Mouse (Mus musculus) embryonic fibroblast, embryonic 13.5 days (primary cell): Measurements from ENCODE around the gene Shoc2. TPM values are rescaled to one million over a fixed set of nuclear protein-coding genes. Genes with fewer than 3 reads are reported as not detected.
A peak's percentile ranks its signal among the peaks of the same experiment; 100 is the strongest.
"Not testable (repeated sequence)": the region's sequence is repeated elsewhere in the genome, so short reads cannot be mapped to it uniquely, and the experiment has no call there.

ENCODE experiments used
- H3K27ac ChIP-seq: 2 replicates; pipeline ENCODE4 v1.5.1; 2012; ENCODE audit warnings: low read length, control low read depth, inconsistent platforms; ENCODE audit not compliant: insufficient read depth
- H3K4me1 ChIP-seq: 2 replicates; pipeline ENCODE4 v1.6.1; 2011; ENCODE audit warnings: low read length; ENCODE audit not compliant: control insufficient read depth, insufficient read depth
- H3K4me3 ChIP-seq: 2 replicates; pipeline ENCODE4 v1.5.1; 2011; ENCODE audit warnings: mild to moderate bottlenecking, control low read depth, low read length; ENCODE audit not compliant: insufficient read depth
- CTCF ChIP-seq: IDR thresholded peaks from 2 replicates; pipeline ENCODE4 v1.5.1; 2011; ENCODE audit warnings: mild to moderate bottlenecking, control low read depth, low read length, moderate library complexity, borderline replicate concordance; ENCODE audit not compliant: insufficient read depth
- POLR2A ChIP-seq: IDR thresholded peaks from 2 replicates; pipeline ENCODE4 v1.6.1; 2011; ENCODE audit warnings: low read depth, mild to moderate bottlenecking, control low read depth, low read length, moderate library complexity
- polyA plus RNA-seq: library from polyadenylated mRNA; stranded (reverse); fragments of >200 nt; gene quantifications from 2 replicates; pipeline ENCODE4 v1.2.4, GENCODE M21; 2011; ENCODE audit warnings: low read depth; ENCODE audit not compliant: missing spikeins, insufficient read length

Shoc2 gene
- polyA plus RNA-seq, 1 experiment, result 99.6 TPM

DNA sequence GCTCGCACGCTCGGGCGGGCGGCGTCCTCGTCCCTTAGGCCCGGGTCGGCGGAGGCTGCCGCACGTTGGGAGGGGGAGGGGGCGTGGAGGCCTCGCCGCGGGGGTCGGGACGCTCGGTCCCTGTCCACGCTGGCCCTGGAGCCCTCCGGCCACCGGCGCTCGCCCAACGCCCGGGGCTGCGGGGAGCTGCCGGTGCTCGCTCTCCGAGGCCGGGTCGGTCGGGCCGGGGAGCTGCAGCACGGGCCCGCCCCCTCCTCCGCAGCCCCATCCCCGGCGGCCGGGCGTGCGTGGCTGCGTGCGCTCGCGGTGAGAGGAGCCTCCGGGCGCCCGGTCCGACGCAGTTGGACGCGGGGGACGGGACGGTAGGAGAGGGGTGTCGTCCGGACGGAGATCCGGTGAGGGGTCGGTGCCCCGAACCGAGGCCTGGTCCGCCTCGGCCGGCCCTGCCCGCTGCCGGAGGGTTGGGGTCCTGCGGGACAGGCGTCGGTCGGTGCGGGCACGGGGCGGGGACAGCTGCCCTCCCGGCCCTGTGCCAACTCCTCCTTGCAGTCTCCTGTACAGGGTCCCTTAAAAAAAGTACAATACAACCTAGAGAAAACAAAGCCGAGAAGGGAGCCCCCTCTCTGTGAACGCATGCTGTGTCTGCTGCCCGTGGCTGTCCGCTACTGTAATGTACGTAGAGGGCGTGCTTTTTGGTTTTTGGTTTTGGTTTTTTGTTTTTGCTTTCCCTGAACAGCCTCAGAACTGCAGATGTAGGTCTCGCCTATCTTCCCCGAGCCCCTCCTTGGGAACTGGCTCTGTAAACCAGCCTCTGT lies 40.4 kb upstream of the Shoc2 start:
- H3K27ac ChIP-seq, result peak overlapping the region; percentile 60
- H3K4me3 ChIP-seq, result peak overlapping the region; percentile 73
- peaks cover 4% of the 10 kb centered on the region for H3K4me1 ChIP-seq
- TF ChIP-seq CTCF, result peak; percentile 43; the same call in 1 of the 2 replicates
- TF ChIP-seq POLR2A, result no peak

- Histone ChIP-seq H3K4me1 (peaks cover 4% of the 10 kb centered on the region), H3K27ac (no peak overlapping the region), H3K4me3 (peak overlapping the region; percentile 20)
- TF ChIP-seq CTCF, result no peak
Observed at GRCm38 (mm10) chr19:53904833-53905480, 39.1 kb upstream of the Shoc2 start.

DNA sequence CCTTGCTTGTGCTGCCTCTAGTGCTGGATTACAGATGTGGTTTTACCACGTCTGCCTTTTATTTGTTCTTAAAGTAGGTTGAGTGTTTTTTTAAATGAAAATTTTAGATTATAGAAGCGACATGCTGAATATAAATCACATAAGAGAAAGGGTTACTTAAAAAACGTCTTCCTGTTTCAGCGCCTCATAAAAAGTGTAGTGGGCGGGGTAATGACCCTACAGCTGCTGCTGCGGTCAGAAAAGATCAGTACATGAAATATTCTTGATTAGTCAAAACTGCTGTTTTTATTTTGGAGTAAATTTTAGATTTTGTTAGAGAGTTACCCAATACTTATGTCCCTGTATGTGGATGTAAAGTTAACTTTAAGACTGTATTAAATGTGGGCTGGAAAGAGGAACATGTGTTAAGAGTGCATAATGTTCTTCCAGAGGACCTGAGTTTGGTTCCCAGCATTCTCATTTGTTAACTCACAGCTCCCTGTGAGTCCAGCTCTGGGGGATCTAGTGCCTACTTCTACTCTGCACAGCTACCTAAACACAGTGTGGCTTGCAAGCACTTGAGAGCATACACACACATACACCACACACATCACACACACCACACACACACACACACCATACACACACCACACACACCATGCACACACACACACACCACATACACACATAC lies 37.9 kb upstream of the Shoc2 start:
- TF ChIP-seq POLR2A, result no peak
- no peak for TF ChIP-seq CTCF
- H3K27ac ChIP-seq, result no peak overlapping the region
- peaks cover 4% of the 10 kb centered on the region for H3K4me1 ChIP-seq
- no peak overlapping the region for H3K4me3 ChIP-seq

- H3K27ac ChIP-seq, result not testable (repeated sequence)
- TF ChIP-seq POLR2A (0 out of 2 replicates have a peak, but pooled peaks have one; percentile 23), CTCF (0 out of 2 replicates have a peak, but pooled peaks have one; percentile 12)
Observed at GRCm38 (mm10) chr19:53906703-53907070, 37.4 kb upstream of the Shoc2 start.

GRCm38 (mm10) chr19:53914950-53915349 lies 29.2 kb upstream of the Shoc2 start:
- no peak overlapping the region for H3K4me3 ChIP-seq
- no peak for TF ChIP-seq CTCF
- TF ChIP-seq POLR2A, result no peak
- no peaks in the 10 kb centered on the region for H3K4me1 ChIP-seq
- H3K27ac ChIP-seq, result no peak overlapping the region

More at GRCm38 (mm10) chr19:53906703-53907070, 37.4 kb upstream of the Shoc2 start:
- H3K4me3 ChIP-seq, H3K4me1 ChIP-seq: not testable (repeated sequence)

GRCm38 (mm10) chr19:53919541-53919940 lies 24.6 kb upstream of the Shoc2 start:
- Histone ChIP-seq H3K4me1 (no peaks in the 10 kb centered on the region), H3K27ac (no peak overlapping the region), H3K4me3 (no peak overlapping the region)
- TF ChIP-seq POLR2A, result no peak
- no peak for TF ChIP-seq CTCF

- H3K4me3 ChIP-seq, H3K4me1 ChIP-seq, H3K27ac ChIP-seq: not testable (repeated sequence)
Observed at GRCm38 (mm10) chr19:53921996-53922395, 22.1 kb upstream of the Shoc2 start.

GRCm38 (mm10) chr19:53925338-53925751 lies 18.8 kb upstream of the Shoc2 start:
- Histone ChIP-seq H3K27ac (no peak overlapping the region), H3K4me3 (no peak overlapping the region), H3K4me1 (no peaks in the 10 kb centered on the region)
- TF ChIP-seq CTCF (no peak), POLR2A (no peak)

GRCm38 (mm10) chr19:53926705-53927104 lies 17.4 kb upstream of the Shoc2 start:
- Histone ChIP-seq H3K4me1 (no peaks in the 10 kb centered on the region), H3K4me3 (no peak overlapping the region), H3K27ac (no peak overlapping the region)
- TF ChIP-seq CTCF (no peak), POLR2A (no peak)

GRCm38 (mm10) chr19:53929218-53929617 lies 14.9 kb upstream of the Shoc2 start:
- H3K4me1 ChIP-seq, result no peaks in the 10 kb centered on the region
- TF ChIP-seq POLR2A, result no peak
- no peak for TF ChIP-seq CTCF
- H3K27ac ChIP-seq, result no peak overlapping the region
- H3K4me3 ChIP-seq, result no peak overlapping the region
